Mouse (Mus musculus) intestine, embryonic 16.5 days (tissue): ENCODE results near the gene Eef1akmt2. TPM values are rescaled to one million over a fixed set of nuclear protein-coding genes. Genes with fewer than 3 reads are reported as not detected.

ENCODE experiments used
- ATAC-seq: fragments of 200-750 bp; cut with Nextera tagmentation; 2 replicates; pipeline ENCODE4 v1.8.0; 2017; ENCODE audit warnings: moderate TSS enrichment, moderate library complexity
- H3K27ac ChIP-seq: fragments of 300-500 bp; sonication (generic); 2 replicates; pipeline ENCODE4 v1.5.1; 2014; ENCODE audit warnings: mild to moderate bottlenecking, low read length
- H3K27me3 ChIP-seq: fragments of 300-500 bp; sonication (generic); replicated peaks from 2 replicates; pipeline ENCODE4 v1.6.1; 2014; ENCODE audit warnings: low read length, control low read depth, mixed read lengths; ENCODE audit not compliant: control insufficient read depth, insufficient read depth
- H3K36me3 ChIP-seq: fragments of 300-500 bp; sonication (generic); 2 replicates; pipeline ENCODE4 v1.6.1; 2014; ENCODE audit warnings: low read length, control low read depth; ENCODE audit not compliant: control insufficient read depth, insufficient read depth
- H3K4me1 ChIP-seq: fragments of 300-500 bp; sonication (generic); 2 replicates; pipeline ENCODE4 v1.6.1; 2014; ENCODE audit warnings: low read length, control low read depth, mixed read lengths; ENCODE audit not compliant: control insufficient read depth, insufficient read depth
- H3K4me2 ChIP-seq: fragments of 300-500 bp; sonication (generic); 2 replicates; pipeline ENCODE4 v1.6.1; 2014; ENCODE audit warnings: low read depth, low read length, control low read depth
- H3K4me3 ChIP-seq: fragments of 300-500 bp; sonication (generic); 2 replicates; pipeline ENCODE4 v1.5.1; 2014; ENCODE audit warnings: mild to moderate bottlenecking, low read length
- H3K9ac ChIP-seq: fragments of 300-500 bp; sonication (generic); 2 replicates; pipeline ENCODE4 v1.6.1; 2014; ENCODE audit warnings: low read depth, low read length
- H3K9me3 ChIP-seq: fragments of 300-500 bp; sonication (generic); 2 replicates; pipeline ENCODE4 v1.6.1; 2016; ENCODE audit warnings: low read length, control low read depth; ENCODE audit not compliant: control insufficient read depth
- WGBS: fragments of 180-500 bp; shearing (Covaris S2); extraction: QIAGEN DNeasy Blood & Tissue Kit; methylation state at CpG from one replicate; pipeline ENCODE4 v1.1.7; 2014; 5-methylcytosine and 5-hydroxymethylcytosine counted together
- polyA plus RNA-seq: library from polyadenylated mRNA; unstranded; fragments of >200 nt; fragmentation: Nextera tagmentation; extraction: Ambion mirVana; gene quantifications from 2 replicates; pipeline ENCODE4 v1.2.1, GENCODE M21; 2015

Eef1akmt2 gene
- polyA plus RNA-seq, 1 experiment from 2014 or later: 52.1 TPM

- Histone ChIP-seq H3K36me3 (peaks cover 18% of the 10 kb centered on the region), H3K27me3 (no peaks in the 10 kb centered on the region), H3K27ac (no peak overlapping the region), H3K9me3 (no peaks in the 10 kb centered on the region), H3K4me1 (no peaks in the 10 kb centered on the region), H3K9ac (no peak overlapping the region), H3K4me2 (no peak overlapping the region), H3K4me3 (no peak overlapping the region)
- 79% methylated on average over 2 of the region's 2 CpGs for WGBS
- no peak for ATAC-seq
These were observed 23.1 kb upstream of the Eef1akmt2 start for GRCm38 (mm10) chr7:132875391-132876086.

GRCm38 (mm10) chr7:132873043-132873442, 20.6 kb upstream of the Eef1akmt2 start:
- H3K4me3 ChIP-seq: no peak overlapping the region
- H3K4me1 ChIP-seq: no peaks in the 10 kb centered on the region
- no peaks in the 10 kb centered on the region for H3K9me3 ChIP-seq
- no peak for ATAC-seq
- 91% methylated on average over 2 of the region's 2 CpGs for whole genome bisulfite sequencing
- H3K4me2 ChIP-seq: no peak overlapping the region
- H3K36me3 ChIP-seq: peaks cover 18% of the 10 kb centered on the region
- H3K9ac ChIP-seq: no peak overlapping the region
- no peak overlapping the region for H3K27ac ChIP-seq
- H3K27me3 ChIP-seq: no peaks in the 10 kb centered on the region

- Histone ChIP-seq H3K9me3 (no peaks in the 10 kb centered on the region), H3K9ac (no peak overlapping the region), H3K4me2 (no peak overlapping the region), H3K36me3 (peaks cover 10% of the 10 kb centered on the region), H3K27ac (no peak overlapping the region), H3K27me3 (no peaks in the 10 kb centered on the region), H3K4me1 (no peaks in the 10 kb centered on the region), H3K4me3 (no peak overlapping the region)
- no peak for ATAC-seq
- 91% methylated on average over 9 of the region's 9 CpGs for WGBS
These were observed 13.8 kb upstream of the Eef1akmt2 start for GRCm38 (mm10) chr7:132866316-132866715.

- H3K4me1 ChIP-seq: peaks cover 6% of the 10 kb centered on the region
- peak within 1 kb of the TSS; percentile 93 for H3K9ac ChIP-seq
- peak within 1 kb of the TSS; percentile 93 for H3K4me3 ChIP-seq
- no peaks in the 10 kb centered on the region for H3K9me3 ChIP-seq
- ATAC-seq: peak; percentile 97
- peak within 1 kb of the TSS; percentile 91 for H3K27ac ChIP-seq
- H3K27me3 ChIP-seq: no peaks in the 10 kb centered on the region
- peak within 1 kb of the TSS; percentile 74 for H3K4me2 ChIP-seq
- no peaks in the 10 kb centered on the region for H3K36me3 ChIP-seq
- WGBS: under 1% methylated on average over 53 of the region's 53 CpGs
These were observed 6.8 kb upstream of the Eef1akmt2 start, which contains the start of gene Abraxas2 for GRCm38 (mm10) chr7:132859042-132859958. TSS of gene Abraxas2 (plus strand) at chr7:132859225.

GRCm38 (mm10) chr7:132858043-132858608, 5.7 kb upstream of the Eef1akmt2 start:
- no peaks in the 10 kb centered on the region for H3K9me3 ChIP-seq
- H3K27ac ChIP-seq: no peak overlapping the region
- H3K9ac ChIP-seq: no peak overlapping the region
- no peaks in the 10 kb centered on the region for H3K27me3 ChIP-seq
- 70% methylated on average over 5 of the region's 5 CpGs for WGBS
- H3K4me3 ChIP-seq: no peak overlapping the region
- H3K4me1 ChIP-seq: peaks cover 6% of the 10 kb centered on the region
- no peak for ATAC-seq
- H3K36me3 ChIP-seq: no peaks in the 10 kb centered on the region
- H3K4me2 ChIP-seq: no peak overlapping the region

- H3K4me2 ChIP-seq: no peak overlapping the region
- WGBS: 75% methylated on average over 1 of the region's 1 CpGs
- no peak for ATAC-seq
These were observed 3.6 kb upstream of the Eef1akmt2 start for GRCm38 (mm10) chr7:132856083-132856482.

GRCm38 (mm10) chr7:132853946-132854345, 1.5 kb upstream of the Eef1akmt2 start:
- WGBS: 56% methylated on average over 4 of the region's 4 CpGs
- Histone ChIP-seq H3K36me3 (no peaks in the 10 kb centered on the region), H3K9ac (no peak overlapping the region), H3K27ac (no peak overlapping the region), H3K4me2 (no peak overlapping the region), H3K4me3 (no peak overlapping the region), H3K27me3 (no peaks in the 10 kb centered on the region), H3K4me1 (0 out of 2 replicates have a peak, but pooled peaks cover 6% of the 10 kb centered on the region), H3K9me3 (no peaks in the 10 kb centered on the region)
- ATAC-seq: no peak

More at GRCm38 (mm10) chr7:132856083-132856482, 3.6 kb upstream of the Eef1akmt2 start:
- Histone ChIP-seq H3K27me3 (no peaks in the 10 kb centered on the region), H3K9me3 (no peaks in the 10 kb centered on the region), H3K36me3 (no peaks in the 10 kb centered on the region), H3K9ac (no peak overlapping the region), H3K4me1 (peaks cover 12% of the 10 kb centered on the region), H3K27ac (no peak overlapping the region), H3K4me3 (no peak overlapping the region)

- no peaks in the 10 kb centered on the region for H3K27me3 ChIP-seq
- H3K36me3 ChIP-seq: no peaks in the 10 kb centered on the region
- 87% methylated on average over 6 of the region's 6 CpGs for WGBS
- no peak overlapping the region for H3K9ac ChIP-seq
- H3K27ac ChIP-seq: no peak overlapping the region
- ATAC-seq: no peak
- 0 out of 2 replicates have a peak, but pooled peaks cover 6% of the 10 kb centered on the region for H3K4me1 ChIP-seq
- H3K4me3 ChIP-seq: no peak overlapping the region
- H3K4me2 ChIP-seq: no peak overlapping the region
- no peaks in the 10 kb centered on the region for H3K9me3 ChIP-seq
These were observed 888 bp upstream of the Eef1akmt2 start for GRCm38 (mm10) chr7:132853361-132853760.

- no peaks in the 10 kb centered on the region for H3K27me3 ChIP-seq
- H3K27ac ChIP-seq: no peak overlapping the region
- no peak overlapping the region for H3K4me2 ChIP-seq
- no peaks in the 10 kb centered on the region for H3K9me3 ChIP-seq
- H3K9ac ChIP-seq: no peak overlapping the region
- H3K36me3 ChIP-seq: no peaks in the 10 kb centered on the region
- 95% methylated on average over 3 of the region's 3 CpGs for WGBS
- ATAC-seq: no peak
- no peaks in the 10 kb centered on the region for H3K4me1 ChIP-seq
- no peak overlapping the region for H3K4me3 ChIP-seq
These were observed 9.3 kb downstream of the Eef1akmt2 start for GRCm38 (mm10) chr7:132843152-132843551.
